Mouse (Mus musculus): Measurements from ENCODE around the gene Hmmr. TPM values are rescaled to one million over a fixed set of nuclear protein-coding genes. Genes with fewer than 3 reads are reported as not detected.
A peak's percentile ranks its signal among the peaks of the same experiment; 100 is the strongest.

Hmmr gene
- polyA plus RNA-seq, 1 experiment, result 0.75 TPM

DNA sequence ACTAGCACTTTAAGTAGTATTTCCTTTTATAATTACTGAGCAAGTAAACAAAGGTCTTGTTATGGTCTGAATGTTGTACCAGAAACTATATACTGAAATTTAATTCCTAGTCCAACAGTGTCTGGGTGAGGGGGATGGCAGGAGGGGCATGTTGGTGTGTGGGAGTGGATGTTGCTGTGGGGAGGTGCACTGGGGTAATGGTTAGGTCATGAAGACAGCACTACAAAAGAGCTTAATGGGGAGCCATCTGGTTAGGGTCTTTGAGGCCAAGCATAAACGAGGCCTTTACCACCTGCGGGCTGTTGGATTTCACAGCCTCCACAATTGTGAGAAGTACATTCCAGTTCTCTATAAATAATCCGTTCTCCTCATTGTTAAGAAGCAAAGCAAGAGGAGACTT is 49.9 kb downstream of the Hmmr start:
- peaks cover 2% of the 10 kb centered on the region; the same call in 1 of the 2 replicates for H3K4me1 ChIP-seq (ENCODE audit: control insufficient read depth, insufficient read depth, low read length)
- no peak overlapping the region for H3K4me3 ChIP-seq (ENCODE audit: insufficient read depth, low read length)
- TF ChIP-seq POLR2A (IDR thresholded peaks at IDR 0.05; ENCODE audit: extremely low read depth, insufficient read depth, low read length), result no peak
- no peak for TF ChIP-seq CTCF (IDR thresholded peaks at IDR 0.05; ENCODE audit: extremely low read depth, insufficient read depth, low read length)
- no peak overlapping the region for H3K27ac ChIP-seq (ENCODE audit: insufficient read depth, low read length)

DNA sequence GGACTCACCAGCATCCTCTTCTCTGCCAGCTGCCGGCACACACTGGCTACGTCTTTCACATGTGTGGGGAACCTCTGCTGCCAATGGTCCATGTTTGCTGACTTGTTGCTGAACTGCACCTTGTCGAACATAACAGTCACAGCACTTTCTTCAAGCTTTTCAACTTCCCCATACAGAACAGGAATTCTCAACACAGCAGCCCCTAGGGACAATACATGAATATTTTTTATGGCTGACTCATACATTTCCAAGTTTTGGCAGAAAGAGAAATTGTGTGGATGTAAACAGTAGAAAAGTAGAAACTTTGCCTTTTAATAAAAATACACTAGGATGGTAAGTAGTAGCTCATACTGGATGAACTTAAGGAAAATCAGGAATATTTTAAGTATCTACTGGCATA is 50.8 kb downstream of the Hmmr start:
- peaks cover 2% of the 10 kb centered on the region; the same call in 1 of the 2 replicates for H3K4me1 ChIP-seq (ENCODE audit: control insufficient read depth, insufficient read depth, low read length)
- H3K4me3 ChIP-seq (ENCODE audit: insufficient read depth, low read length), result no peak overlapping the region
- no peak for TF ChIP-seq CTCF (IDR thresholded peaks at IDR 0.05; ENCODE audit: extremely low read depth, insufficient read depth, low read length)
- TF ChIP-seq POLR2A (IDR thresholded peaks at IDR 0.05; ENCODE audit: extremely low read depth, insufficient read depth, low read length), result no peak
- no peak overlapping the region for H3K27ac ChIP-seq (ENCODE audit: insufficient read depth, low read length)

DNA sequence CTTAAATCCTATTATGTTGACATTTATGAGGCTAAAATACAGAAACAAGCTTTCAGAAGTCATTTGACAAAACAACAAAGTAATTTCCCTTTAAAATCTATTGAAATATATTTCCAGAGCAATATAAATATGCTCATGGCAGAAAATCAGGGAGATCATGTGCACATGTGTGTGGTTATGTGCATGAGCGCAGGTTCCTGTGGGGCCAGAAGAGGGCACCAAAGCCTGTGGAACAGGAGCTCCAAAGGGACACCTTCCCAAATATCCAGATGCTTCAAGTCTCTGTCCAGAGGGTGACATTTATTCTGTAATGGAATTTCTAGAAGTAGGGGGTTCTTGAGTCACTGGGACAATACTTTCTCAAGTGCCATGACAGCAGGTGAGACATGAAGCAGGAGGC is 56.1 kb downstream of the Hmmr start:
- Histone ChIP-seq H3K27ac (ENCODE audit: insufficient read depth, low read length) (no peak overlapping the region), H3K4me3 (ENCODE audit: insufficient read depth, low read length) (no peak overlapping the region), H3K4me1 (ENCODE audit: control insufficient read depth, insufficient read depth, low read length) (peaks cover 5% of the 10 kb centered on the region)
- no peak for TF ChIP-seq POLR2A (IDR thresholded peaks at IDR 0.05; ENCODE audit: extremely low read depth, insufficient read depth, low read length)
- TF ChIP-seq CTCF (IDR thresholded peaks at IDR 0.05; ENCODE audit: extremely low read depth, insufficient read depth, low read length), result peak; percentile 32

DNA sequence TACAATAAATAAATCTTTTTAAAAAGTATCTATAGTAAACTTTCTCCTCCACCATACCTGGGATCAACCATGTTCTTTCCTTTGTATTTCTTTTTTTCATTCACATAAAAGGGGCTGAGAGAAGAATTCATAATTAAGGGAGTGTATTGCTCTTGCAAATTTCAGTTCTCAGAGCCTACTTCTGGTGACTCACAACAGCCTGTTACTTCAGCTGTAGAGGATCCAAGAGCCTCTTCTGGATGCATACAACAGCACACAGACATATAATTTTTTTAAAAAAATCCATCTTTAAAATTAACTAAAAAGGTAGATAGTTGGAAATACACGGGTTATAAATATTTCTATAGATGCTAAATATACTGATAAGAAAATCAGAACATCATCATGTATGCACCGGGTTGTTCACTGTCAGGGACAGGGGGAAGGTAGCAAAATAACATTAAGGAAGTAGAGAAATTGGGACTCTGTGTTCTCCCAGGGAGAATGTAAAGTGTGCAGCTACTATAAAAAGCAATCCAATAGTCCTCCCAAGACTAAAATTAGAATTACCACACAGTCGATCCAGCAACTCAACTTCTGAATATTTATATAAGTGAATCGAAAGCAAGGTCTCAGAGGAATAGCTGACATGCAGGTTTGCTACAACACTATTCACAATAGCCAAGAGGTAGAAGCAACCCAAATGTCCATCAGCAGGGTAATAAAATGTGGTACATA is 58.0 kb downstream of the Hmmr start:
- Histone ChIP-seq H3K4me3 (ENCODE audit: insufficient read depth, low read length) (no peak overlapping the region), H3K27ac (ENCODE audit: insufficient read depth, low read length) (no peak overlapping the region), H3K4me1 (ENCODE audit: control insufficient read depth, insufficient read depth, low read length) (peaks cover 5% of the 10 kb centered on the region)
- TF ChIP-seq POLR2A (IDR thresholded peaks at IDR 0.05; ENCODE audit: extremely low read depth, insufficient read depth, low read length), result no peak

Other genes with a start within 250 kb of the Hmmr start
- gene Mat2b, start 38.2 kb downstream of the Hmmr start, polyA plus RNA-seq (2012; rRNA removed), result 175 and 178 TPM in 2 replicates
- gene Nudcd2, start 245 bp upstream of the Hmmr start, polyA plus RNA-seq (2012; rRNA removed), result 24.0 and 26.4 TPM in 2 replicates
- gene Ccng1, start 21.9 kb upstream of the Hmmr start, polyA plus RNA-seq (2012; rRNA removed), result 43.5 and 46.8 TPM in 2 replicates

All from cortical plate, adult 2 months (tissue).